Mouse (Mus musculus): ENCODE results near the gene Fam129a. TPM values are rescaled to one million over a fixed set of nuclear protein-coding genes. Genes with fewer than 3 reads are reported as not detected.

Gene Fam129a
- polyA plus RNA-seq, 1 experiment = 19.8 TPM

DNA sequence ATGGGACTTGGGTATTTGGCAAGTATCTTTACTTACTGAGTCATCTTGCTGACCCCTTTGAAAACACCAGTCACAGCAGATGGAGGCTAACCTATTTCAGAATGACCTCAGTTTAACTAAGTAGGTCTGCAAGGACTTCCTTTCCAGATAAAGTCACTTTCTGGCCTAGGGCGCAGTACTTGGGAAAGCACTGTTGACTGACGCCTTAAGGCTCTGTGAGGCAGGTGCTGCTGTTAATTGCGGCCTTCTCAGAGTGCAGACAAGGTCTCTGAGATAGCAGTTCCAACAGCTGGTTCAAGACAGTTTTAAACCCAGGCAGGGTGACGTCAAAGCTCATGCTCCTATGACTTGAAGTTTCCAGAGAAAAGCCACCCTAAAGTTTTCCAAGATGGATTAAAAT lies 89.3 kb downstream of the Fam129a start:
- H3K4me3 ChIP-seq (ENCODE audit: insufficient read depth, low read depth, low read length) = no peak overlapping the region
- peaks cover 4% of the 10 kb centered on the region for H3K4me1 ChIP-seq (ENCODE audit: control insufficient read depth, insufficient read depth, insufficient read length, low read length)
- no peak overlapping the region for H3K27ac ChIP-seq (replicated peaks; ENCODE audit: low read depth, low read length)

DNA sequence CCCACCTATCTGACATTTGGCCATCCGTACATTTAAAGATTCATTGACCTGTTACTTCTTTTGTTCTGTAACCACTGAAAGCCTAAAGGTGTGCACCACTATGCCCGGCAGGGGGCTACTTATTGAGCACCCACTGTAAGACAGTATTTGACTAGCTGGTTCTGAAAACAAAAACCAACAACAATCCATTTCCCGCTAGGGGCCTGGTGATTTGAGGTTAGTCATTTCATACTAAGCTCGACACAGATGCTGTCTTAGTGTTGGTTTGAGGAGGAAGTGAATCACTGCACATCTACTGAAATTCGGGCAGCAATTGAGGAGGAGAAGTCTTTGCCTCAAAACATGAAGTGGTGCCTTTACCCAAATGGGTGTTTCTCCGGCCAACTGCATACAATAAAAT lies 89.9 kb downstream of the Fam129a start:
- peaks cover 4% of the 10 kb centered on the region for H3K4me1 ChIP-seq (ENCODE audit: control insufficient read depth, insufficient read depth, insufficient read length, low read length)
- no peak overlapping the region for H3K4me3 ChIP-seq (ENCODE audit: insufficient read depth, low read depth, low read length)
- H3K27ac ChIP-seq (replicated peaks; ENCODE audit: low read depth, low read length) = no peak overlapping the region

DNA sequence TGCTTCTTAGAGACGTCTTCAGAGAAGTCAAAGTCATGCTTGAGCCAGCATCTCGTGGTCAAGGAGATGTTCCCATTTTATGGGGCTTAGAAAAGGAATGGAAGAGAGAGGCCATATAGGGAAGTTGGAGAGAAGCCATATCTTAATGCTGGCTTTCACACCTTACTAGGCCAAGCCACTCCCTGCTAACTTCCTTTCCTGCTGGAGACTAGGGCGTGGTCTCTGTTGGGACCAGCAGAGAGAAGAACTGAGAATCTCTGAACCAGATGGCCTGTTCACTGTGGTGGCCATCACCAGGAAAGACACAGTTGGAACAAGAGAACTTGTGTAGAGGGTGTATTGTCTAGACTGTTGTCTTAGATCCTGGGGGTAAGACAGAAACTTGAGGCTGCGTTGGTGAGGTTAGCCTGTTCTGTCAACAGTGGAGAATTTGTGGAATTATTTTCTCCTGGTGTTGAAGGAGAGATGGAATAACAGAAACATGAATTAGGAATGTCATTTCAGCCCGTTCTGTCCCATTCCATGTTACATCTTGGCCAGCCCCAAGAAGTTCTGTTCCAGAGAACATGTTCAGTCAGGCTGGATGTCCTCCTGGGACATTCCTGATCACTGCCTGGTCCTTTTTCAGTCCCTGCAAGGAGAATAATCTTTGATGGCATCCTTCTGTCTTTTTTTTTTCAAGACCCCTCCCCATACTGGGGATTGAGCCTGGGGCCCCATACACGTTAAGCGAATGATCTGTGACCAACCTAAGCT lies 90.9 kb downstream of the Fam129a start:
- H3K27ac ChIP-seq (replicated peaks; ENCODE audit: low read depth, low read length) = peak overlapping the region; percentile 45; the same call in 1 of the 2 replicates
- peaks cover 4% of the 10 kb centered on the region for H3K4me1 ChIP-seq (ENCODE audit: control insufficient read depth, insufficient read depth, insufficient read length, low read length)
- H3K4me3 ChIP-seq (ENCODE audit: insufficient read depth, low read depth, low read length) = no peak overlapping the region

DNA sequence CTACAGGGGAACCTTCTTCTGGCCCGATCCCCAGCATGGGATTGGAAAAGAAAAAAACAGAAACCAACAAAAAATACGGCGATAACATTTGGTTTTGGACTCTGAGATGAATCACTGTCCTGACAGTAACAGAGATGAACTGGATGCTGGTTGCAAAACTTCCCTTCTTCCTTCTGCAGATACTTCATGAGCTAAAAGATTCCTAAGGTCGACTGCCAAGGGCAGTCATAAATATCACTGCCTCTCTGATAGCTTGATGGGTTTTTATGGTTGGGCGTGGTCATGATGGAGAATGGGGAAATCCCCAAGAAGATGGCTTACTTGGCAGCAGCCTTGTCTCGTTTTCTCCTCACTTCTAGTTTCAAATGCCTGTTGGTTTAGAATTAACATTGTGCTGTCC lies 92.0 kb downstream of the Fam129a start:
- Histone ChIP-seq H3K4me1 (ENCODE audit: control insufficient read depth, insufficient read depth, insufficient read length, low read length) (peaks cover 4% of the 10 kb centered on the region), H3K4me3 (ENCODE audit: insufficient read depth, low read depth, low read length) (no peak overlapping the region), H3K27ac (replicated peaks; ENCODE audit: low read depth, low read length) (no peak overlapping the region)

DNA sequence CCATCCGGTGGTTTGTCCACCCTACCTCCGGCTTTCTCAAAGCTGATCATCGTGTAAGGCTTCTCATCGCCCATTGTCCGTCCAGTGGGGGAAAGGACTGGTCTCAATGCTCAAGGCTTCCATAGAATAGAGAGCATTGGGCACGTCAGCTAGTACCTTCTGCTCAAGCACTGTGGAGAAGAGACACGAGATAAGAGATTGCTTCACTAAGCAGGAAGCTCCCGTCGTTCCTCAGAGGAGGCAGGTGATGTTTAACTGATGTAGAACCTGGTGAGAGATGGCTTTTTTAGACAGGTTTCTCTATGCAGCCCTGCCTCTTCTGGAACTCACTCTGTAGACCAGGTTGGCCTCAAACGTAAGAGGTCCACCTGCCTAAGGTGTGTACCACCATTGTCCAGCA lies 93.4 kb downstream of the Fam129a start:
- H3K4me3 ChIP-seq (ENCODE audit: insufficient read depth, low read depth, low read length) = no peak overlapping the region
- H3K4me1 ChIP-seq (ENCODE audit: control insufficient read depth, insufficient read depth, insufficient read length, low read length) = peaks cover 4% of the 10 kb centered on the region
- H3K27ac ChIP-seq (replicated peaks; ENCODE audit: low read depth, low read length) = no peak overlapping the region

DNA sequence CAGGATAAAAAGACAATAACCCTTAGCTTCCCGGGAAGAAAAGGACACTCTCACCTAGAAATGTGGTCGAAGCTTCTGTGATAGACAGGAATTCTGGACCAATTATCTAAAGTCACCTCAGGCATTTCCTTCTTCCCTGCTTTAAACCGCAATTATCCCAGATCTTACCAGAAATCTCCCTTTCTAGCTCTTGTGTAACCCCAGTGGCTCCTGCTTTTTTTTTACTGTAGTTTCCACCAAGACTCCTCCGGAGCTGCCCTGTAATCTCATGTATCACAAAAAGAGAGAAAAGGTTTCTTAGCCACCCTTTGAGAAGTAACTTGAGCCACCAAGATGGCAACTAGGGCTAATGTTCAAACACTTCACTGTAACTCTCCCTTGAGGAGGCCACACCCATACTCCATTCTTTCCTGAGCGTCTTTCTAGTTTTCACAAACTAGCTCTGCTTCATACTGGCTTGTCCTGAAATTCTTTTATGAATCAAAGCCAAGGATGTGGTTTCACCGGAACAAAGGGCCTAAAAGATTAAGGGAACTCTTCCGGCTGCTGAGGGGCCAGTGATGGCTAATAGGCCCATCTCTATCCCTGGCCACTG lies 93.9 kb downstream of the Fam129a start:
- H3K4me3 ChIP-seq (ENCODE audit: insufficient read depth, low read depth, low read length) = no peak overlapping the region
- peaks cover 4% of the 10 kb centered on the region; the same call in 1 of the 2 replicates for H3K4me1 ChIP-seq (ENCODE audit: control insufficient read depth, insufficient read depth, insufficient read length, low read length)
- H3K27ac ChIP-seq (replicated peaks; ENCODE audit: low read depth, low read length) = no peak overlapping the region

DNA sequence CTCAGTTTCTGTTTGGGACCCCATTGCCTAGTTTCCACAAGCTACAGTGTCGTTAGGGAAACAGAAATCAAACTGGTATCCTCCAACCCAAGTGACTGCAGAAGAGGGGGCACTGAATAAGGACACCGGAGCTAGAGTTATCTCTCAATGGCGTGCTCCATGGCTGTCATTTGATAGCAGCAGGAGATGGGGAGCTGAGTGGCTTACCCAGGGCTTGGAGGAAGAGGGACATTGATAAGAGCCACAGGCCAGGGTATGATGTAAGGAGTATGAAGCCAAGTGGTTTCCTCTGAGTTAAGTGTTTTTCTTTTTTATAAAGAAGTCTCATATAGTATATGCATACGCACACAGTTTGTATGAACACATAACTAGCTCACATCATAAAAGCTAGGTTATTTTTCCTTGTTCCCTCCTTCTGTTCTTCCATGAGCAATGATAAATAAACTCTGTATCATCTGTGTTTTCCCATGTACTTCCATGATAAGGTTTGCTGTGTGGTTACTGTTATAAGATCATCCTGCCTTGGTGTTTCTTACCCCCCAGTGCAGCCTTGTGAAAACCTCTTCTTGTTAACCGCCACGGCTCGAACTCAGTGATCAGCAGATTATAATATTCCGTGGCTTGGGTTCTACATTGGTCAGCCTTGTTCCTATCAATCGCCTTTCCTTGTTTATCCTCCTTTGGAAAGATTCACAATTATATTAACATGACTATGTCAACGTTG lies 96.5 kb downstream of the Fam129a start:
- Histone ChIP-seq H3K4me1 (ENCODE audit: control insufficient read depth, insufficient read depth, insufficient read length, low read length) (no peaks in the 10 kb centered on the region), H3K27ac (replicated peaks; ENCODE audit: low read depth, low read length) (no peak overlapping the region), H3K4me3 (ENCODE audit: insufficient read depth, low read depth, low read length) (no peak overlapping the region)

DNA sequence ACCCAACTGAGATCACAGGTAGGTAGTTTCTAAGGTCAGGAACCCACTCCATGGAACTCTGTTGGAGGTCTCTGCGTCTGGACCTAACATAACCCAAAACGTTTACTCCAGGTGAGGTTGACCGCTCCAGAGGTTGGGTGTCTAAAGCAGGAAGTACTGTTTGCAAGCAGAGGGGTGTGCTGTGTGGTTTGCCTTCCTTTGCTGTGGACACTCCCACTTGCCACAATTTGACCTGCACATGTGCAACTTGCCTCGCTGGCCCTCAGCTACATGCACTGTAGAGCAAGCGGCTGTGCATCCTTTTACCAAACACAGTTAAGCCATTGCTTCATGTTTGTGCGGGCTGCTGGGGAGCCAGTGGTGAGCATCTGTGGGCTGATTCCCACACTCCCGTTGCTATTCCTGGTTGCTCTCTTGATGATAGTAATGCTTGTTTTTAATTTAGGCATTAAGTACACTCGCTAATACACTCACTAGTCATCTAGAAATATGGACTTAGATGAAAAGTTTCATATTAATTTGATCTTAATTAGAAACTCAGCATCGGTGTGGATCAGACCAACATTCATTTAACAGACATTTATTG lies 99.1 kb downstream of the Fam129a start:
- H3K4me1 ChIP-seq (ENCODE audit: control insufficient read depth, insufficient read depth, insufficient read length, low read length) = no peaks in the 10 kb centered on the region
- no peak overlapping the region for H3K4me3 ChIP-seq (ENCODE audit: insufficient read depth, low read depth, low read length)
- H3K27ac ChIP-seq (replicated peaks; ENCODE audit: low read depth, low read length) = no peak overlapping the region

DNA sequence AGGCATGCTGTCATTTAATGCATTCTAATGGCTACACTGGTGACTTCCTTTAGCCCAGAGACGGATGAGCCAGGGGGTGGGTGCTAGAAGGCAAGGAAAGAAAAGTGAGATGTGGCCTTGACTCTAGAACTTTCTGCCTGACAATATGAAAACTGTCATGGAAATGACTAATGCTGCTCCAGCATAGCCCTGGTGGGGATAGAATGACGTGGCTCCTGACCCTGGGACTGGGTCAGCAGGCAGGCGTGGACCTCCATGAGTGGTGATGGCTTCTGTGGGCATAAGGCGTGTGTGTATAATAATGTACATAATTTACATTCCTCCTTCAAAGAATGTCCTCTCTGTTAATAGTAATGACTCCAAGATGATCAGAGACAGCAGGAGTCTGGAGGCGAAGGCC lies 104.7 kb downstream of the Fam129a start:
- Histone ChIP-seq H3K4me3 (ENCODE audit: insufficient read depth, low read depth, low read length) (no peak overlapping the region), H3K27ac (replicated peaks; ENCODE audit: low read depth, low read length) (no peak overlapping the region), H3K4me1 (ENCODE audit: control insufficient read depth, insufficient read depth, insufficient read length, low read length) (peaks cover 5% of the 10 kb centered on the region; the same call in 1 of the 2 replicates)

DNA sequence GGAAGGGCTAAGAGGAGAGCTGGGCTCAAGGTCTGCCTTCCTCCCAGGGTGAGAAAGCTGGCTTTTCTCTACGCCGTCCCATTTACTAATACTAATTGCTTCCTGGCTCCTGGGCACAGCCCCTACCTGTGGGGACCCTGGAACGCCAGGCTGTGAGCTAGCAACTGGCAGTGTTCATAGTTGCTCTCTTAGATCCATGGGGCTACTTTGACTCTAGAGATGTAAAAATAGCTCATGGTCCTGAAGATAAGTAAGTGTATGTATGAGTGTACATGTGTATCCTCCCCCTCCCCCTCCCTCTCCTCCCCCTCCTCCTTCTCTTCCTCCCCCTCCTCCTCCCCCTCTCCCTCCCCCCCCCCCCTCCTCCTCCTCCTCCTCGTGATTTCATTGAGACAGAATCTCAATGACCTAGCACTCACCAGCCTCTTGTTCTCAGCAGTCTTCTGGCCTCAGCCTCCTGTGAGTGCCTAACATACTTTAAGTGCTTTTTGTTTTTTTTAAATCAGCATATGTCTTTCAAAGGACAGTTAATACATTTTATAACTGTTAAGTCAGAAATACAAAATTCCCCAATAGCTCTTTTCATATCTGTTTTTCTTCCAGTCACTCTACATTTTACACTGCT lies 106.3 kb downstream of the Fam129a start:
- H3K27ac ChIP-seq (replicated peaks; ENCODE audit: low read depth, low read length) = no peak overlapping the region

DNA sequence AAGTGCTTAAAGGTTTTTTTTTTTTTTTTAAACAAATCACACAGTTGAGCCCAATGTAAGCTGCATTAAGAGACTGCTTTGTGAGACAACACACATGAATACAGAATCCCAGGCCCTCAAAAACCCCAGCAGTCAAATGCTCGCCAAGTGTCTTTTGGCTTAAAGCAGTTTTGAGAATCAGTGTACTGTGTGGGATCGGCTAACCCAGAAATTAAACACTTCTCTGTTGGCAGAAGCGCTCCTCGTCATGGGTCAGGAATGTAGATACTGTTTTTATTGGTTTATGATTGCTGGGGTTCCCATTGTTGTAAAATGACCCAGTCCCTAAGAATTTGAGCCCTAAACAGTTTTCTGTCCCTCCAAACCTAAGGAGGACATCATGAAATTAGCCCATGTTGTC lies 107.0 kb downstream of the Fam129a start:
- no peak overlapping the region for H3K4me3 ChIP-seq (ENCODE audit: insufficient read depth, low read depth, low read length)
- H3K27ac ChIP-seq (replicated peaks; ENCODE audit: low read depth, low read length) = no peak overlapping the region
- H3K4me1 ChIP-seq (ENCODE audit: control insufficient read depth, insufficient read depth, insufficient read length, low read length) = peaks cover 5% of the 10 kb centered on the region; the same call in 1 of the 2 replicates

More for the DNA sequence above, 106.3 kb downstream of the Fam129a start:
- Histone ChIP-seq H3K4me3 (ENCODE audit: insufficient read depth, low read depth, low read length) (no peak overlapping the region), H3K4me1 (ENCODE audit: control insufficient read depth, insufficient read depth, insufficient read length, low read length) (peaks cover 5% of the 10 kb centered on the region; the same call in 1 of the 2 replicates)

DNA sequence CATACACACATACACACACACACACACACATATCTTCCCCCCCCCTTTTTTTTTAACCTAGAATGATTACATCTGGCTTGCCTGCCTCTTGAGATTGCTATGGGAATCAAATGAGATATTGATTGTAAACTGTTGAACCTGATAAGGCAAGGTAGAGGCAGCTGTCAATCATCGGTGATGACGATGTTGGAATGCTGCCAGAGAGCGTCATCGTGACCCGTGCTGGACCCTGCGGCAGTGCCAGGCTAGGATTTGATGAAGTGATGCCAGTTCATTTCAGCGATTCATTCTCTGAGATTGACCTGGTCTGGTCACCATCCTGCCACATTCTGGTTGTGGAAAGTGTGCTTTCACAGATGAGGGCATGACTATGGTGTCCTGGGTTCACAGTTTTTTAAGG lies 108.2 kb downstream of the Fam129a start:
- Histone ChIP-seq H3K4me1 (ENCODE audit: control insufficient read depth, insufficient read depth, insufficient read length, low read length) (peaks cover 5% of the 10 kb centered on the region; the same call in 1 of the 2 replicates), H3K4me3 (ENCODE audit: insufficient read depth, low read depth, low read length) (no peak overlapping the region), H3K27ac (replicated peaks; ENCODE audit: low read depth, low read length) (no peak overlapping the region)

DNA sequence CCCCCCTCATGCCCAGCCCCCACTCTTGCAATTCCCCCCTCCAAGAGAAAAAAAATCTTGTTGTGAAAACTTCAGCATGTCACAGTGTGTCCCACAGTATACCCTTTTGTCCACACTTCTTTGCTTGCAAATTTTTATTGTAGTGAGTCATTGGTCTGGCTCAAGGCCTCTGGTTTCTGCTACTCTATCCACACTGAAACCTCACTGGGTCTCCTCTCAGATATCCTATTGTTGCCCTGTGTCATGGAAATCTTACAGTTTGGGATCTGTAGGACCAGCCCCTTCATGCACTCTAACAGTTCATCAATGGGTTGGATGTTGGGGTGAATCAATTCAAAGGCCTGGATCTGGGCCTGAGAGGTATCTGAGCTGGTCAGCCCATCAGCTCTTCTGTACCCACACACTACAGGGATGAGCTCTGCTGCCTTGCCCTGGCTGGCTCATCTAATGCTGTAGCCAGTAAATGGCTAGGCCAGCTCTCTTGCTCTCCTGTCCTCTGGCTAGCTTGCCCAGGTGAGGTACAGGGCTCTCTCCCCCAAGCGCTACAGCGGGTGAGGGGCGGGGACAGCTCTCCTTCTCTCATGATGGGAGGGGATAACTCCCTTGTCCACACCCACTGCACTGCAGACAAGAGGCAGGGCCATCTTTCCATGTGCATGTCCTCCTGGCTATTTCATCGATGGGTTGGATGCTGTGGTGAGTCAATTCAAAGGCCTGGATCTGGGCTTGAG lies 109.1 kb downstream of the Fam129a start:
- H3K4me3 ChIP-seq (ENCODE audit: insufficient read depth, low read depth, low read length) = no peak overlapping the region
- no peak overlapping the region; the same call in 1 of the 2 replicates for H3K27ac ChIP-seq (replicated peaks; ENCODE audit: low read depth, low read length)
- peaks cover 13% of the 10 kb centered on the region; the same call in 1 of the 2 replicates for H3K4me1 ChIP-seq (ENCODE audit: control insufficient read depth, insufficient read depth, insufficient read length, low read length)

DNA sequence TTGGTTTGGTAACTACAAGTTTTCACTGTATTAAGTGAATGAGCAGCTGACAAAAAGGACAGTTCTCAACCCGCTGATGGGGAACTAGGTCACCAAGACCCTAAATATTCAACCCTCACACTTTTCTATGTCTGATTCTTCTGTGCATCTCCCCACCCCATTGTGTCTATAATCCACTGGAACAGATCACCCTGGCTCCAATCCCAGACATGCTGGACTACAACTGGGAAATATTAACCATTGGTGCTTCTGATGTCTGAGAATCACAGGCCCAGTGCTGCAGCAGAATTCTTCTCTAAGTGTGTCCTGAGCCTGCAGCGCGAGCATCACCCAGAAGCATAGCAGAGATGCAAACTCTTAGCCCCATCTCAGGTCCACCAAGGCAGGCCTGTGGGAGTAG lies 110.0 kb downstream of the Fam129a start:
- H3K4me1 ChIP-seq (ENCODE audit: control insufficient read depth, insufficient read depth, insufficient read length, low read length) = peaks cover 17% of the 10 kb centered on the region
- H3K27ac ChIP-seq (replicated peaks; ENCODE audit: low read depth, low read length) = no peak overlapping the region
- H3K4me3 ChIP-seq (ENCODE audit: insufficient read depth, low read depth, low read length) = no peak overlapping the region

Measured in brown adipose tissue, adult 24 weeks (tissue).